Mouse (Mus musculus): Measurements from ENCODE around the gene Myl6.

- no peak for TF ChIP-seq CTCF (IDR thresholded peaks at IDR 0.05; ENCODE audit: extremely low read depth, insufficient read depth, insufficient read length, insufficient replicate concordance)
- no peak for TF ChIP-seq POLR2A (IDR thresholded peaks at IDR 0.05; ENCODE audit: low read depth, low read length)
These were observed 33.7 kb downstream of the Myl6 start for GRCm38 (mm10) chr10:128460270-128460630.
